Mouse (Mus musculus): Measurements from ENCODE around the gene Pip5k1a.
"Not testable (repeated sequence)": the region's sequence is repeated elsewhere in the genome, so short reads cannot be mapped to it uniquely, and the experiment has no call there.

GRCm38 (mm10) chr3:95107308-95107707, 578 bp upstream of the Pip5k1a start:
- TF ChIP-seq CTCF, POLR2A (IDR thresholded peaks at IDR 0.05; ENCODE audit: insufficient read depth, low read depth, low read length): not testable (repeated sequence)
